Mouse (Mus musculus) right cerebral cortex, postnatal 36 days (tissue): Measurements from ENCODE around the gene Lin7c.

ENCODE experiments used
- DNase-seq, 2 experiments: peaks; one replicate each; pipeline ENCODE4 v3.0.0; 2022; ENCODE audit warnings: low spot score in 2 of 2, mixed read lengths in 1 of 2

Gene Lin7c

GRCm38 (mm10) chr2:109917496-109918413, 27.1 kb downstream of the Lin7c start, which contains the start of gene Lgr4:
Gene Lgr4 (plus strand): TSS chr2:109917647.
- DNase-seq = peak; percentile 91 to 94

GRCm38 (mm10) chr2:109918592-109919262, 28.1 kb downstream of the Lin7c start:
- DNase-seq = no peak

GRCm38 (mm10) chr2:109920471-109920870, 29.8 kb downstream of the Lin7c start:
- no peak for DNase-seq

GRCm38 (mm10) chr2:109921298-109922035, 30.8 kb downstream of the Lin7c start:
- no peak for DNase-seq

GRCm38 (mm10) chr2:109922306-109922705, 31.7 kb downstream of the Lin7c start:
- DNase-seq = no peak

GRCm38 (mm10) chr2:109923031-109923430, 32.4 kb downstream of the Lin7c start:
- DNase-seq = no peak

- no peak for DNase-seq
These were observed 33.3 kb downstream of the Lin7c start for GRCm38 (mm10) chr2:109923945-109924344.

GRCm38 (mm10) chr2:109926984-109927383, 36.3 kb downstream of the Lin7c start:
- DNase-seq = no peak

GRCm38 (mm10) chr2:109927446-109927845, 36.8 kb downstream of the Lin7c start:
- DNase-seq = no peak

- DNase-seq = no peak
These were observed 37.2 kb downstream of the Lin7c start for GRCm38 (mm10) chr2:109927876-109928275.

- no peak for DNase-seq
These were observed 38.1 kb downstream of the Lin7c start for GRCm38 (mm10) chr2:109928791-109929190.

GRCm38 (mm10) chr2:109929256-109929655, 38.6 kb downstream of the Lin7c start:
- DNase-seq = no peak

- no peak for DNase-seq
These were observed 39.7 kb downstream of the Lin7c start for GRCm38 (mm10) chr2:109930366-109930765.

GRCm38 (mm10) chr2:109930771-109931170, 40.1 kb downstream of the Lin7c start:
- no peak for DNase-seq

- no peak for DNase-seq
These were observed 41.5 kb downstream of the Lin7c start for GRCm38 (mm10) chr2:109931978-109932780.

- DNase-seq = no peak
These were observed 42.5 kb downstream of the Lin7c start for GRCm38 (mm10) chr2:109933151-109933550.

- DNase-seq = no peak
These were observed 43.4 kb downstream of the Lin7c start for GRCm38 (mm10) chr2:109934086-109934485.

GRCm38 (mm10) chr2:109935194-109935593, 44.5 kb downstream of the Lin7c start:
- no peak for DNase-seq

GRCm38 (mm10) chr2:109935754-109936409, 45.2 kb downstream of the Lin7c start:
- DNase-seq = no peak

- DNase-seq = no peak
These were observed 45.7 kb downstream of the Lin7c start for GRCm38 (mm10) chr2:109936410-109936755.

GRCm38 (mm10) chr2:109941973-109942444, 51.4 kb downstream of the Lin7c start:
- DNase-seq = no peak
